Mouse (Mus musculus) hindbrain, postnatal 0 days (tissue): ENCODE results near the gene Lpin1. TPM values are rescaled to one million over a fixed set of nuclear protein-coding genes. Genes with fewer than 3 reads are reported as not detected.
A peak's percentile ranks its signal among the peaks of the same experiment; 100 is the strongest.

ENCODE experiments used
- ATAC-seq: fragments of 200-750 bp; cut with Nextera tagmentation; 2 replicates; pipeline ENCODE4 v1.8.0; 2017; ENCODE audit warnings: mild to moderate bottlenecking, moderate TSS enrichment, moderate library complexity
- DNase-seq: peaks from one replicate; pipeline ENCODE4 v3.0.0-alpha.2; 2015; ENCODE audit warnings: low spot score
- H3K27ac ChIP-seq: fragments of 300-500 bp; sonication (generic); 2 replicates; pipeline ENCODE4 v1.5.1; 2014; ENCODE audit warnings: mild to moderate bottlenecking
- H3K27me3 ChIP-seq: fragments of 300-500 bp; sonication (generic); 2 replicates; pipeline ENCODE4 v1.6.1; 2014; ENCODE audit warnings: low read length, mixed read lengths; ENCODE audit not compliant: insufficient read depth
- H3K36me3 ChIP-seq: fragments of 300-500 bp; sonication (generic); 2 replicates; pipeline ENCODE4 v1.6.1; 2014; ENCODE audit warnings: low read length, mixed read lengths; ENCODE audit not compliant: insufficient read depth
- H3K4me1 ChIP-seq: fragments of 300-500 bp; sonication (generic); 2 replicates; pipeline ENCODE4 v1.6.1; 2014; ENCODE audit warnings: antibody characterized with exemption, low read length, mixed read lengths; ENCODE audit not compliant: insufficient read depth
- H3K4me2 ChIP-seq: fragments of 300-500 bp; sonication (generic); 2 replicates; pipeline ENCODE4 v1.6.1; 2014; ENCODE audit warnings: low read depth, mild to moderate bottlenecking, low read length, moderate library complexity, mixed read lengths
- H3K4me3 ChIP-seq: fragments of 300-500 bp; sonication (generic); 2 replicates; pipeline ENCODE4 v1.5.1; 2014; ENCODE audit warnings: low read length
- H3K9ac ChIP-seq: fragments of 300-500 bp; sonication (generic); replicated peaks from 2 replicates; pipeline ENCODE4 v1.6.1; 2014; ENCODE audit warnings: mild to moderate bottlenecking, low read length, moderate library complexity, mixed read lengths
- H3K9me3 ChIP-seq: fragments of 300-500 bp; sonication (generic); 2 replicates; pipeline ENCODE4 v1.6.1; 2016; ENCODE audit warnings: low read length, mixed read lengths
- CTCF ChIP-seq: IDR thresholded peaks from 2 replicates; pipeline ENCODE4 v1.5.1; 2016; ENCODE audit warnings: antibody characterized with exemption, control low read depth, low read depth
- WGBS: fragments of 180-500 bp; shearing (Covaris S2); extraction: QIAGEN DNeasy Blood & Tissue Kit; methylation state at CpG from one replicate; pipeline ENCODE4 v1.1.7; 2014; 5-methylcytosine and 5-hydroxymethylcytosine counted together
- polyA plus RNA-seq: library from polyadenylated mRNA; unstranded; fragments of >200 nt; fragmentation: Nextera tagmentation; extraction: Ambion mirVana; gene quantifications from 2 replicates; pipeline ENCODE4 v1.2.1, GENCODE M21; 2015
- total RNA-seq: library from RNA; depleted of rRNA; stranded (reverse); fragments of >200 nt; gene quantifications from 2 replicates; pipeline ENCODE4 v1.2.3, GENCODE M21; 2014; rRNA removed

Gene Lpin1
- total RNA-seq = 17.9 and 21.9 TPM in 2 replicates
- polyA plus RNA-seq = 9.4 and 9.8 TPM in 2 replicates

GRCm38 (mm10) chr12:16610936-16611335, at the start of gene Lpin1:
TSS of gene Lpin1 (minus strand) at chr12:16610966.
- H3K4me1 ChIP-seq = no peaks in the 10 kb centered on the region
- no peaks in the 10 kb centered on the region for H3K9me3 ChIP-seq
- no peak for TF ChIP-seq CTCF
- H3K27me3 ChIP-seq = no peaks in the 10 kb centered on the region
- no peak within 1 kb of the TSS for H3K4me3 ChIP-seq
- 74% methylated on average over 2 of the region's 2 CpGs for WGBS
- no peak within 1 kb of the TSS for H3K27ac ChIP-seq
- H3K4me2 ChIP-seq = no peak within 1 kb of the TSS
- no peak for ATAC-seq
- no peaks in the 10 kb centered on the region for H3K36me3 ChIP-seq
- no peak for DNase-seq
- H3K9ac ChIP-seq = no peak within 1 kb of the TSS

GRCm38 (mm10) chr12:16656906-16657875, 46.4 kb upstream of the Lpin1 start:
- Histone ChIP-seq H3K27me3 (peaks cover 12% of the 10 kb centered on the region), H3K4me1 (peaks cover 8% of the 10 kb centered on the region), H3K9ac (no peak overlapping the region), H3K4me3 (no peak overlapping the region), H3K9me3 (no peaks in the 10 kb centered on the region), H3K36me3 (no peaks in the 10 kb centered on the region), H3K27ac (0 out of 2 replicates have a peak overlapping the region, but pooled peaks have one; percentile 12), H3K4me2 (no peak overlapping the region)
- TF ChIP-seq CTCF = no peak
- ATAC-seq (no peak), DNase-seq (peak; percentile 19)
- 58% methylated on average over 5 of the region's 5 CpGs for WGBS

- no peak overlapping the region for H3K9ac ChIP-seq
- ATAC-seq (no peak), DNase-seq (no peak)
- peaks cover 8% of the 10 kb centered on the region for H3K4me1 ChIP-seq
- H3K4me3 ChIP-seq = no peak overlapping the region
- no peaks in the 10 kb centered on the region for H3K36me3 ChIP-seq
- no peak overlapping the region for H3K4me2 ChIP-seq
- TF ChIP-seq CTCF = no peak
- no peaks in the 10 kb centered on the region for H3K9me3 ChIP-seq
- 78% methylated on average over 4 of the region's 4 CpGs for WGBS
- no peak overlapping the region for H3K27ac ChIP-seq
- peaks cover 12% of the 10 kb centered on the region for H3K27me3 ChIP-seq
These were observed 44.8 kb upstream of the Lpin1 start for GRCm38 (mm10) chr12:16655604-16656003.

- Histone ChIP-seq H3K4me2 (peak within 1 kb of the TSS; percentile 65), H3K27me3 (peaks cover 12% of the 10 kb centered on the region), H3K27ac (no peak within 1 kb of the TSS), H3K9me3 (no peaks in the 10 kb centered on the region), H3K36me3 (no peaks in the 10 kb centered on the region), H3K9ac (peak within 1 kb of the TSS; percentile 31; the same call in 1 of the 2 replicates), H3K4me1 (peaks cover 8% of the 10 kb centered on the region), H3K4me3 (peak within 1 kb of the TSS; percentile 34)
- WGBS = 4% methylated on average over 58 of the region's 58 CpGs
- ATAC-seq (peak; percentile 90), DNase-seq (peak; percentile 77)
- no peak for TF ChIP-seq CTCF
These were observed 42.7 kb upstream of the Lpin1 start, which contains the start of gene Ntsr2 for GRCm38 (mm10) chr12:16653332-16654093. TSS of gene Ntsr2 (plus strand) at chr12:16653382.

GRCm38 (mm10) chr12:16649819-16650218, 39.1 kb upstream of the Lpin1 start:
- H3K27me3 ChIP-seq = peaks cover 2% of the 10 kb centered on the region; the same call in 1 of the 2 replicates
- no peak for DNase-seq
- no peak for ATAC-seq
- H3K4me1 ChIP-seq = peaks cover 8% of the 10 kb centered on the region
- no peak overlapping the region for H3K27ac ChIP-seq
- no peaks in the 10 kb centered on the region for H3K9me3 ChIP-seq
- no peak for TF ChIP-seq CTCF
- H3K4me2 ChIP-seq = no peak overlapping the region
- 84% methylated on average over 6 of the region's 6 CpGs for WGBS
- no peak overlapping the region for H3K9ac ChIP-seq
- no peaks in the 10 kb centered on the region for H3K36me3 ChIP-seq
- no peak overlapping the region for H3K4me3 ChIP-seq

GRCm38 (mm10) chr12:16648273-16648672, 37.5 kb upstream of the Lpin1 start:
- Histone ChIP-seq H3K9ac (no peak overlapping the region), H3K27me3 (no peaks in the 10 kb centered on the region), H3K4me1 (peaks cover 8% of the 10 kb centered on the region), H3K36me3 (no peaks in the 10 kb centered on the region), H3K4me3 (no peak overlapping the region), H3K4me2 (no peak overlapping the region), H3K9me3 (no peaks in the 10 kb centered on the region), H3K27ac (no peak overlapping the region)
- DNase-seq (no peak), ATAC-seq (no peak)
- TF ChIP-seq CTCF = no peak
- 88% methylated on average over 6 of the region's 6 CpGs for WGBS
